Mouse (Mus musculus) forebrain, embryonic 14.5 days (tissue): ENCODE measurements around the gene Eif3k. TPM values are rescaled to one million over a fixed set of nuclear protein-coding genes. Genes with fewer than 3 reads are reported as not detected.

Experiments used
- ATAC-seq: fragments of 200-750 bp; cut with Nextera tagmentation; 2 replicates; pipeline ENCODE4 v1.8.0; 2017; ENCODE audit warnings: mild to moderate bottlenecking, moderate library complexity
- DNase-seq: peaks from one replicate; pipeline ENCODE4 v3.0.0-alpha.2; 2015; ENCODE audit warnings: low spot score
- H3K27ac ChIP-seq: fragments of 300-500 bp; sonication (generic); 2 replicates; pipeline ENCODE4 v1.5.1; 2014; ENCODE audit warnings: low read depth, mild to moderate bottlenecking, control low read depth, low read length, moderate library complexity
- H3K27me3 ChIP-seq: fragments of 300-500 bp; sonication (generic); replicated peaks from 2 replicates; pipeline ENCODE4 v1.6.1; 2014; ENCODE audit warnings: low read length, control low read depth, mixed read lengths; ENCODE audit not compliant: control insufficient read depth, insufficient read depth
- H3K36me3 ChIP-seq: fragments of 300-500 bp; sonication (generic); 2 replicates; pipeline ENCODE4 v1.6.1; 2014; ENCODE audit warnings: low read length, control low read depth; ENCODE audit not compliant: control insufficient read depth, insufficient read depth
- H3K4me1 ChIP-seq: fragments of 300-500 bp; sonication (generic); 2 replicates; pipeline ENCODE4 v1.6.1; 2014; ENCODE audit warnings: antibody characterized with exemption, low read length, control low read depth; ENCODE audit not compliant: control insufficient read depth, insufficient read depth
- H3K4me2 ChIP-seq: fragments of 300-500 bp; sonication (generic); 2 replicates; pipeline ENCODE4 v1.6.1; 2014; ENCODE audit warnings: mild to moderate bottlenecking, control low read depth, low read length
- H3K4me3 ChIP-seq: fragments of 300-500 bp; sonication (generic); 2 replicates; pipeline ENCODE4 v1.5.1; 2014; ENCODE audit warnings: low read depth, low read length, control low read depth
- H3K9ac ChIP-seq: fragments of 300-500 bp; sonication (generic); 2 replicates; pipeline ENCODE4 v1.6.1; 2014; ENCODE audit warnings: mild to moderate bottlenecking, low read length, control low read depth, moderate library complexity
- H3K9me3 ChIP-seq: fragments of 300-500 bp; sonication (generic); replicated peaks from 2 replicates; pipeline ENCODE4 v1.6.1; 2016; ENCODE audit warnings: low read length, control low read depth, mixed read lengths; ENCODE audit not compliant: control insufficient read depth
- WGBS: fragments of 180-500 bp; shearing (Covaris S2); extraction: QIAGEN DNeasy Blood & Tissue Kit; methylation state at CpG from one replicate; pipeline ENCODE4 v1.1.7; 2014; 5-methylcytosine and 5-hydroxymethylcytosine counted together
- polyA plus RNA-seq: library from polyadenylated mRNA; unstranded; fragments of >200 nt; fragmentation: Nextera tagmentation; extraction: Ambion mirVana; gene quantifications from 2 replicates; pipeline ENCODE4 v1.2.1, GENCODE M21; 2014

Gene Eif3k
- polyA plus RNA-seq, 1 experiment from 2014 or later = 412 TPM

DNA sequence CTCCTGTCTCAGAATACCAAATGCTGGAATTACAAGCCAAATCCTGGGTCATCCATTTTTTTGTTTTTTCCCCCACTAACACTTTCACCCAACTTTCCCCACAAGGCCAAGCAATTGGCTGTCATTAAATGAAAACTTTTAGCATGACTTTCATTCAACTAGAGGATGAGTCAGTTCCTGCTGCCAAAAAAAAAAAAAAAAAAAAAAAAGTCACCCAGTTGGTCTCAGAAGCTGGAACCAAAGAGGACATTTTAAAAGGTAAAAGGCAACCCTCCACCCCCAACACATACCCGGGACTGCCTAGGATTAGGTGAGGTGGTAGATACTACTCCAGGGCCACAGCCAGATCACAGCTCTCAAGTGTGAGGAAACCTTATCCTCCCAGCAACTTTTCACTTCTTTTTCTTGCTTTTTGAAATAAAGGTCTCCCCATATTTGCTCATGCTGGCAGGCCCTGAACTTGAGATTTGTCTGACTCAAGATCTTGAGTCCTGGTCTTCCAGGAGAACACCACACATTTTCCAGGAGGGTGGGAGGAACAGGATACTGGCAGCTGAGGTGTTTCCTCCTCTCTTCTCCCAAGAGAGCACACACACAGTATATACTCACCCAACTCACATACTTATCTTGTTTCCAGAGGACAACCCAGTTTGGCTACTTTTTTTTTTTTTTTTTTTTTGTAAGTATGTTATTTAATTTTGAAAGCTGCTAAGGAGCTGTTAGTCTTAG, 23.5 kb downstream of the Eif3k start:
- WGBS = 80% methylated on average over 1 of the region's 1 CpGs
- Histone ChIP-seq H3K27ac (no peak overlapping the region), H3K9me3 (no peaks in the 10 kb centered on the region), H3K4me1 (peaks cover 43% of the 10 kb centered on the region), H3K9ac (no peak overlapping the region), H3K36me3 (no peaks in the 10 kb centered on the region), H3K27me3 (no peaks in the 10 kb centered on the region), H3K4me2 (no peak overlapping the region), H3K4me3 (no peak overlapping the region)
- ATAC-seq = no peak
- DNase-seq = no peak

DNA sequence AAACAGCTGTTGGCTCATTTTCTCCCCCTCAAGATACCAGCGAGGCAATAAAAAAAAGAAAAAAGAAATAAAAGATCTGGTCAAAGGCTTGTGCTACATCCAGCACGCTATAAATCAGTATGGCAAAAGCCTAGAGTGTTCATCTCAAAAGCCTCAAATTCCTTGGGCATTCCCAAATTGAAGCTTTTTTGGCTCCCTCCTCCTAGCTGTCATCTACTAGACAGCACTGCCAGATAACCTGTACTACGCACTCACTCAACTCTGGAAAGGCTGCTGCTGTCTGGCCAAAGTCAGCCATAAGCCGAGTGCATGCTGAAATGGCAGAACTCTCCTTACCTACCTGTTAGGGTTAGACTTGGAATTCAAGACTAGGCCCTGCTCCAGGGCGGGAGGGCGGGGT, 24.4 kb downstream of the Eif3k start:
- Histone ChIP-seq H3K36me3 (no peaks in the 10 kb centered on the region), H3K9me3 (no peaks in the 10 kb centered on the region), H3K27me3 (no peaks in the 10 kb centered on the region), H3K27ac (no peak overlapping the region), H3K4me1 (peaks cover 50% of the 10 kb centered on the region), H3K4me3 (no peak overlapping the region), H3K9ac (no peak overlapping the region), H3K4me2 (no peak overlapping the region)
- DNase-seq (no peak), ATAC-seq (no peak)
- WGBS = 84% methylated on average over 6 of the region's 6 CpGs

DNA sequence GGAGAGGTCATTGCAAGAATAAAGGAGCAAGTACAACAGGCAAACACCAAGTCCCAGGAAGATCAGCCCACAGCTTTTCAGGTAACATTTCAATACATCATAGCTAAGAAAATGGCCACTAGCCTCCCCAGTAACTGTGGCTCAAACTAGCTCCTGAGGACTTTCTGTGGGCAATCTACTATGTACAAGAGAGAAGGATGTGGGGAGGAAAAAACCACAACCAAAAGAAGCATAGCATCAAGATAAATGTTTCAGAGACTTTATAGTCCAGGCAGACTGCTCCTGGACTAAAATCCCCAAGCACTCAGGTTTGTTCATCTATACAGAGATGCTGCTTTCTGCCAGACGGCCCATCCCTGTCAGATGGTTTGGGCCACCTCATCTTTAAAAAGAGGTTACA, 25.4 kb downstream of the Eif3k start:
- peaks cover 52% of the 10 kb centered on the region for H3K4me1 ChIP-seq
- WGBS = 92% methylated on average over 1 of the region's 1 CpGs
- H3K9ac ChIP-seq = no peak overlapping the region
- H3K4me2 ChIP-seq = no peak overlapping the region
- H3K27ac ChIP-seq = no peak overlapping the region
- H3K36me3 ChIP-seq = no peaks in the 10 kb centered on the region
- no peak overlapping the region for H3K4me3 ChIP-seq
- ATAC-seq (no peak), DNase-seq (no peak)
- no peaks in the 10 kb centered on the region for H3K9me3 ChIP-seq
- no peaks in the 10 kb centered on the region for H3K27me3 ChIP-seq

DNA sequence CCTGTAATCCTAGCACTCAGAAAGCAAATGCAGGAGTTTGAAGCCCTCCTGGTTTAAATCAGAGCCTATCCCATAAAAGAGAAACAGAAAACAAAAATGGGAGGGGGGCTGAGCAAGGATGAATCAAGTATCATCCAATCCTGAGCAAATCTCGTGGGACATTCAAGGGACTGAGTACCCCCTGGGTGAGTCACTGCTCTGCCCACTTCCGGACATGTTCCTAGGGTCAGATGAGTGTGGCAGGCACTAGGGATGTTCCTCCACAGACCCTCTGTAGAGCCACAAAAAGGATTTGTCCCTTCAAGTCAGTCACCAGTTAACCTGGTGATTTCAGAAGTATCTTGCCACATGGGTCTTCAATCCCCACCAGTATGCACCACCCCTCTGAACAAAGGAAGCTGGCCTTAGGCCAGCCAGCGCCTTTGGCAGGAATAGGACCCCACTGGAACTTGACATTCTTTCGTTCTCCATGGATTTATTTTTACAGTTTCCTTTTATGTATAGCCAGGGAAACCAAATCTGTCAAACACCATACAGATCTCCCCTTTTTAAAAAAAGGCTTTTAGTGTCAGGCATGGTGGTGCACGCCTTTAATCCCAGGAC, 26.3 kb downstream of the Eif3k start:
- Histone ChIP-seq H3K27me3 (no peaks in the 10 kb centered on the region), H3K4me2 (no peak overlapping the region), H3K4me3 (no peak overlapping the region), H3K27ac (no peak overlapping the region), H3K36me3 (peaks cover 3% of the 10 kb centered on the region; the same call in 1 of the 2 replicates), H3K9ac (no peak overlapping the region), H3K9me3 (no peaks in the 10 kb centered on the region), H3K4me1 (peaks cover 44% of the 10 kb centered on the region)
- DNase-seq (peak; percentile 58), ATAC-seq (no peak)
- WGBS = 43% methylated on average over 5 of the region's 5 CpGs

DNA sequence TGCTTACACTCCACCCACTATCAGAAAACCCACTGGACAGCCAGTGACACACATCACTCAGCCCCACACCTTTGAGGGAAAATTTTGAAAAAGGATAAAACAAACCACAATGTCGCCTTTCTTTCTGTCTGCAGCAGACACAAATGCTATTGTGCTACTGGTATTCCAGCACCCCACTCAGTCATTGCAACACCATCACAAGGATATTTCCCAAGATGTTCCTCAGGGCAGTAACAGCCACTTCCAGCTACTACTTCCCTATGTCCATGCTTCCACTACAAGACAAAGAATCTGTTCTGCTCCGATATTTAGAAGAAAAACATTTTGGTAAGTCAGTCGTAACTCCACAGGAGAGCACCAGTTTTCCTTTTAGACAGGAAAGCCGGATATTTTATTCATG, 26.9 kb downstream of the Eif3k start:
- H3K9me3 ChIP-seq = no peaks in the 10 kb centered on the region
- no peak for DNase-seq
- H3K9ac ChIP-seq = no peak overlapping the region
- no peak overlapping the region for H3K4me2 ChIP-seq
- ATAC-seq = no peak
- H3K36me3 ChIP-seq = peaks cover 4% of the 10 kb centered on the region; the same call in 1 of the 2 replicates
- no peak overlapping the region for H3K27ac ChIP-seq
- H3K27me3 ChIP-seq = no peaks in the 10 kb centered on the region
- WGBS = 80% methylated on average over 4 of the region's 4 CpGs
- H3K4me3 ChIP-seq = no peak overlapping the region
- peaks cover 37% of the 10 kb centered on the region for H3K4me1 ChIP-seq

DNA sequence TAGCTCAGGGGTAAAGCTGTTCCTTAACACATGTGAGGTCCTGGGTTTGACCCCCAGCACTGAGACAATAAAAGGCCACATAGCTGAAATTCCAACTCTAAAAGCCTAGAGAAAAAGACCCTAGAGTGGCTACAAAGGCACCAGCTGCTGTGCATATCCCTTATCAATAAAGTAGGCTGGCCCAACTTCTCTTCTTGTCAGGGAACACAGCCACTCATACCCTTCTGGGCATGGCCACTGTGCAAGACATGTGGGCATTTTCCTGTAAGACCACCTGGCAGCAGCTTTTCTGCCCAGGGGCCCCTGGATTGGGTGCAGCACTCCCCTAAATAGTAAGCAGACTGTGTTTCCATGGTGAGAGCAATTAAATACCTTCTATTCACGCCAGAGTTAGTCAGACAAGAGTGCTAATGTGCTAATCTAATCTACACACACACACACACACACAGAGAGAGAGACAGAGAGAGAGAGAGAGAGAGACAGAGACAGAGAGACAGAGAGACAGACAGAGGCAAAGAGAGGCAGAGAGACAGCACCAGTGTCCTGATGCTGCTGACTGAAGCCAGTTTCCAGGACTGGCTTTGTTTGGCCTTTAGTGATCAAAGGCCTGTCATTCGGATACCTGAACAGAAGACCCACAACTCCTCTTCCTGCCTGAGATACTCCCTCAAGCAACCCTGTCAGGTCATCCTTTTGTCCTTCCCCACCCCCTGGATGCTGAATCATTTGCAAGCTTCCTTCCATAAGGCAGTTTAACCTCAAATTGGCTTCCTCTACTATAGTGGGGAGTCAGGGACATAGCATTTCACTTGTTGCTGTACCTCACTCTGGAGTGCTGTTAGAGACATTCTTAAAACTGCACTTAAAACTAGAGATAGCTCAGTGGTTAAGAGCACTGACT, 27.9 kb downstream of the Eif3k start:
- Histone ChIP-seq H3K9ac (no peak overlapping the region), H3K4me3 (no peak overlapping the region), H3K27ac (peak overlapping the region; percentile 52; the same call in 1 of the 2 replicates), H3K4me2 (no peak overlapping the region), H3K27me3 (no peaks in the 10 kb centered on the region), H3K9me3 (no peaks in the 10 kb centered on the region), H3K4me1 (peaks cover 27% of the 10 kb centered on the region), H3K36me3 (peaks cover 9% of the 10 kb centered on the region; the same call in 1 of the 2 replicates)
- WGBS = 13% methylated on average over 2 of the region's 2 CpGs
- ATAC-seq (peak; percentile 92), DNase-seq (peak; percentile 87)

DNA sequence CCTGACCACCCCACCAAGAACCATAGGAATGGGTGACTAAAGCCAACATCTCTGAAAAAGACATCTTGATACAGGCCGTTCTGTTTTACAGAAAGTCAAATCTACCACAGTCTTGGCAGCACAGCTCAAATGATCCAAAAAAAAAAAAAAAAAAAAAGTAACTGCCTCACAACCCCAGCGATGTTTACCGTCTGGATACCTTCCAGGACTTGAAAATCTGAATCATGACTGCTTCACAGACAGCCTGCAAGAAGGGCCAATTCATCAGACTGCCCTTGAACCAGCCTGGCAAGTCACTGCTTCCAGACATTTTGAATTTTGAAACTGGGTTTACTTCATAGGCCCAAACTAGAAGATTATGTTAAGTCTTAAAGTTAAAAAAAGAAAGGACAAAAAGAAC, 28.9 kb downstream of the Eif3k start:
- H3K9ac ChIP-seq = no peak overlapping the region
- H3K27ac ChIP-seq = peak overlapping the region; percentile 15; the same call in 1 of the 2 replicates
- 13% methylated on average over 3 of the region's 3 CpGs for WGBS
- no peaks in the 10 kb centered on the region for H3K9me3 ChIP-seq
- peak; percentile 64 for DNase-seq
- no peaks in the 10 kb centered on the region for H3K27me3 ChIP-seq
- H3K4me2 ChIP-seq = no peak overlapping the region
- ATAC-seq = no peak
- H3K36me3 ChIP-seq = peaks cover 9% of the 10 kb centered on the region; the same call in 1 of the 2 replicates
- peaks cover 22% of the 10 kb centered on the region; the same call in 1 of the 2 replicates for H3K4me1 ChIP-seq
- no peak overlapping the region for H3K4me3 ChIP-seq

DNA sequence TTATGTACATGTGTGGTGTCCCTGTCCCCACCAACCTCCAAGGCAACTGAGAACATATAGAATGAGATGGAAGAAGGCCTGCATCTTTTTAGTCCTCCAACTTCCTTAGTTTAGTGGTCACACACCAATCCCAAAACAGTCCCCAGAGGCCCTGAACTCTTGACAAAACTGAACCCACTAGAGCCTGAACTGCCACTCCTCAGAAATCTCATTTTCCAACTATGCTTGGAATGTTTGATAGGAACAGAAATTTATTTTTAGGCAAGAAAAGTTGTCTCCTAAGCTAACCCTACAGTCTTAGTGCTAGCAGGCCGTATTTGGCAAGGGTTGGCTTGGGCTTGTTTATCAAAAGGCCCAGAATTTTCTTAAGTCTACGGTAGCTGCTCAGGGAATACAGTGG, 29.9 kb downstream of the Eif3k start:
- Histone ChIP-seq H3K36me3 (peaks cover 9% of the 10 kb centered on the region; the same call in 1 of the 2 replicates), H3K9ac (no peak overlapping the region), H3K4me1 (peaks cover 23% of the 10 kb centered on the region; the same call in 1 of the 2 replicates), H3K27ac (no peak overlapping the region), H3K4me2 (no peak overlapping the region), H3K4me3 (no peak overlapping the region), H3K27me3 (no peaks in the 10 kb centered on the region), H3K9me3 (no peaks in the 10 kb centered on the region)
- 95% methylated on average over 2 of the region's 2 CpGs for WGBS
- DNase-seq (no peak), ATAC-seq (no peak)
